Mouse (Mus musculus) heart, adult 9 months (tissue): ENCODE measurements around the gene Cdon.
A peak's percentile ranks its signal among the peaks of the same experiment; 100 is the strongest.

Source experiments
- DNase-seq, 2 experiments: peaks; one replicate each; pipeline ENCODE4 v3.0.0; 2022; ENCODE audit warnings: low spot score in 2 of 2

Cdon gene

DNA sequence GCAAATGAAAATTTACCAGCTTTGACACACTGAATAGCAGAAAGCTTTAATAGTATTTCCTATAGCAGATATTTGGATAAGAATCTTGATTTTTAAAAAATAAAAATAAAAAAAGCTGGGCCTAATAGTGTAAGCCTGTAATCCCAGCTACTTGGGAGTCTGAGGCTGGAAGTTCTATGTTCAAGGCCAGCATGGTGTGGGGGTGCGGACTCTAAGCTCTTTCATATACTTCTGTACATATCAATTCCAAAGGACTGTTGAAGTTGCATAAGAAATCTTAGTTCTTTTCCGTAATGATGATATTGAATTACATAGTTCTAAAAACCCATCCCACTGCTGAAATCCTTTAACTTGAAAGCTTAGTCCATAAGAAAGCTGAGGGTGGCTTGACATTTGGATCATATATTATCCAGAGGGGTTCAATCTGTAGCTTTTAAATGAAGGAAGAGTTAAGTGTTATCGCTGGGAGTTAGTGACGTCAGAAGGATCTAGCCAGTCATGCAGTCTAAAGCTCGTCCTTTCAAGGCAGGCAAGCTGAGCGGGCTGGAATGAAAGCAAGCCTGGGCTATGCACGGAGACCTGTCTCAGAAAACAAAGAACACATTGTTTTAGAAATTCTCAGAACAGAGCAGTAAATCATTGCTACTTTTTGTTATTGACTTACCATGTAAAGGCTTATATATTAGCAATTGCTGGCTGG, 72.3 kb downstream of the Cdon start:
- DNase-seq = no peak

DNA sequence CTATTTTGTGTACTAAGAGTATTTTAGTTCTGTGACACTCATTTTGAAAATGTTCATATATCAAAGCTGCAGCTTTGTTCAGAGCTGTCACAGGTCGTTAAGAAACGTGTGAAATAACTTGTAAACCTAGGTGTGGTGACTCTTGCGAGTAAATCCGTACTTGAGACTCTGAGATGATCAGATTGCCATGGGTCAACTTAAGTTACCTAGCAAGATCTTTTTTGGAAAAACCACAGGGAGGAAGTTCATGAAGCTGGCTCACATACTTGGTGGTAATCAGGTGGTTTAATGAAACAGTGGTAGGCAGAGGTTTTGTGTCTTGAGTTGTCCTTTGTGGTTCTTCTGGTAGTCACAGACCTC, 72.8 kb downstream of the Cdon start:
- no peak for DNase-seq

DNA sequence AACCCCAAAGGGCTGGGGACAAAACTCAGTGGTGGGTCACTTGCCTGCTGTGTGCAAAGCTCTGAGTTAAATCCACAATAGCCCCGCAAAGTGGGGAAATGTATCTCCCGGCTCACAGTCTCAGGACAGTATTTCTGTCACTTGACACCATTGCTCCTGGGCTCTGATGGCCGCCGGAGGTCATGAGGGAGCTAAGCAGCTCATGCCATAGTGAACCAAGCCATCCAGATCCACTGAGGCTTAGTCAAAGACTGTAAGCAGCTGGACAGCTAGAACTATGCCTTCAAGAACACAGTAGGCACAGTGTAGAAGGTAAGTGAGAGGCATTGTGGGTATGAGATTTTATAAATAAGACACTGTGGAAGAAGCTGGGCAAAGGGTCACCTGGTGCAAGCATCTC, 74.0 kb downstream of the Cdon start:
- DNase-seq = no peak

DNA sequence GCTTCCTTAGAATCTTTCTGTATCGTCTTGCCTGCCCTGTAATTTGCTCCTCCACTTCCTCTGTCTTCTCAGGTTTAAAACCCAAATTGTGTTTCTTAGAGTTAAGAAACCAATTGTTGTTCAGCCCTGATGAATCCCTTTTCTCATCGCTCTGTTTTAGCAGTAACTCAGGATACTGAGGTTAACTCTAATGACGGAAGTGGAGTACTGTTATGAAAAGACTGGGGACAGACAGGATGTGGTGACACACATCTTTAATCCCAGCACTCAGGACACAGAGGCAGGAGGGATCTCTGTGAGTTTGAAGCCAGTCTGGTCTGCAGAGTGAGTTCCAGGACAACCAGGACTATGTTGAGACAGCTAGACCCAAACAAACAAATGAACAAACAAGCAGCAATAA, 74.5 kb downstream of the Cdon start:
- no peak for DNase-seq

DNA sequence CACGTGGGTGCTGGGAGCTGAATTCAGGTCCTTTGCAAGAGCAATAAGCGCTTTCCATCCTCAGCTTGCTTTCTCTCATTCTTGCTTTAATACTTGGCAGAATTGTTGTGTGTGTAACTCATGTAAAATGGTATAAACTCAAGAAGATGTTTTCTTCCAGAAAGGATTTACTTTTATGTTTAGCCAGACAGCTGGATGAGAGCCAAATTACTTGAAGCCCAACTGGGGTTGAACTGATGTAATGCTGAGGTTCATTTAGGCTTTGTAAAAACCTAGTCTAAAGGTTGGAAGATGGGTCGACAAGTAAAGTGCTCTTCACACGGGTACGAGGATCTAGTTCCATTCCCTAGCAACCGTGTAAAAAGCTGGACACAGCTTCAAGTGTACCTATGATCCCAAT, 79.0 kb downstream of the Cdon start:
- DNase-seq = no peak

DNA sequence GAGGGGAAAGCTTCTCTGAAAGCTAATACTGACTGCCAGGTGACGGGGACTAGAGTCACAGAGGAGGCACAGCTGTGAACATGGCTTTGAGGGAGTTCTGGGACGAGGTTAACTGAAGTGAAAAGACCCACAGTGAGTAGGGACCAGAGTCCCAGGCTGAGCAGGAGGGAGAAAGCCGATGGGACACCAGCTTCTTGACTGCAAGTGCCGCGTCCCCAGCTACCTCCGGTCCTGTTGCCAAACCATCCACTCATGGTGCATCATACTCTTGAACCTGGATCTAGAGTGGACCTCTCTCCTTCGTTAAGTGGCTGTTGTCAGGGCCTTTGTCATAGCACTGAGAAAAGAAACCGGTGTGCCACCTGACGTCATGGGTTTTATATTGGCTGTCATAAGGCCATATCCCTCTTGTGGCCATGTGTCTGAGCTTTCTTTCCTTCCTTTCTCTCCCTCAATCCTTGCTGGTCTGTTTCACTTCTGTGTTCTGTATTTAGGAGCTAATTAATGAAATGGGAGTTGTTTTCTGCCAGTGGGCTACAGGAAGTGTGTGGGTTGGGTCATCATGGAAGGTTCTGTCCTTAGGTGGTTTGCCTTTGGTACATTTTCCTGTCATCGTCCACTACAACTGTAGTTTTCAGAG, 81.6 kb downstream of the Cdon start:
- DNase-seq = no peak

DNA sequence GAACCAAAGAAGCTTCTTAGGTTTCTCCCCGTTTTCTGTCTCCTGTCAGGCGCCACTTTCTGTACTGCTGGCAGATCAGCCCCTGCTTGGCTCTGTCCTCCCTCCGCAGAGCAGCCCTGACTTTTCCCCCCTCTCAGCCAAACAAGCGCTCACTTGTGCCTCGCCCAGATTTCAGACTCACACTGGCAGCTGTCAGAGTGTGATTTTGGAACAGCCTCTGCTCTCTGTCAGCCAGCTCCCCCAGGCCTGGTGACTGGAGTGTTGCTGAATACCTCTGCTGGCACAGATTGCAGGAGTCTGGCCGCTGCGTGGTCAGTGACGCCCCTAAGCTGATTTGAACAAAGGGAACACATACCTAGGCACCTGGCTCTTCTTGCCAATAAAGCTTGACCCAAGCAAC, 87.3 kb downstream of the Cdon start:
- DNase-seq = peak; percentile 82 to 83

DNA sequence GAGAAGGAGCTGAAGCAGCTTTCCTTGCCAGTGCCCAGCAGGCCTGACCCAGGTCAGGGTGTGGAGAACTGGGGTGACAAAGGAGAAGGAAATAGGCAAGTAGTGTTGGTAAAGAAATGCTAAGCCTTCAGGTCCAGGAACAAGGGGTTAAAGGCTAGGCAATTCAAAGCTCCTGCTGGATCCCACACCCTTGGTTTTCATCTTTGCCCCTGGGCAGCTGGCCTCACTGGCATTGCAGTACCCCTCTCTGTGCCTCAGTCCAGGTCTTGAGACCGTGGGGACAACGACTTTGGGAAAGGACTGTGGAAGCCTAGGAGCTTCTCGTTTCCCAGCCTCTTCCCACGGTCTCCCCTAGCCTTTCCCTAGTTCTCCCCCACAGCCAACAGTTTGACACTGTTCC, 93.0 kb downstream of the Cdon start:
- DNase-seq = no peak

DNA sequence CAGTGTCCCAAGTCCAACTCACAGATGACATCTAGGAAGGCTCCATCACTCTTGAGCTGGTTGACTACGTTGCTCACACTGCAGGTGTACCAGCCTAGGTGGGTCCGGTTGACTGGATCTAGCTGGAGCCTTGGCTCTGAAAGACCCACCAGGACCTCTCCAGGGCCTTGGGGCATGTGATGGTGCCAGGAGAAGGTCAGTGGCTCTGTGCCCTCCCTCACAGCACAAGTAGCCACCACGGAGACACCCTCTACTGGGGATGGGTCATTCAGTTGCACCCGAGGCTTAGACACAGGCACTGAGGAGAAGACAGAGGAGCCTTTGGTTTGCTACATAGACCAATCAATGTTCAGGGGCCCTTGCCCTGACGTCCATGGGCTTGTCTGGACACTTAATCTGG, 95.3 kb downstream of the Cdon start:
- DNase-seq = no peak

DNA sequence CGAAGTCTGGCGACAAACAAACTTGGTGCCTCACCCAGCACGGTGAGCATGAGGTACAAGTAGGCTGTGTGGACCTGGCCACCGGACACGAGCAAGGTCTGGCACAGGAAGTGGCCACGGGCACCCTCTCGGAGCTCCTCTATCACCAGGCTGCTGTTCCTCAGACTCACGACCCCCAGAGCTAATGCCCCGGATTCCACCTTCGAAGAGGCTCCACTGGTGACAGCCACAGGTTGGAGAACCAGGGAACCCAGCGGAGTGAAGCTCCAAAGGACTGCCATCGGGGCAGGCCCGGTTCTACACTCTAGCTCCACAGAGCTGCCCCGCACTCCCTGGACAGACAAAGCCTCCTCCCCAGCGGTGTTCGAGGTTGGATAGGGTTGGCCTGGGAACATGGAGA, 95.8 kb downstream of the Cdon start:
- no peak for DNase-seq

DNA sequence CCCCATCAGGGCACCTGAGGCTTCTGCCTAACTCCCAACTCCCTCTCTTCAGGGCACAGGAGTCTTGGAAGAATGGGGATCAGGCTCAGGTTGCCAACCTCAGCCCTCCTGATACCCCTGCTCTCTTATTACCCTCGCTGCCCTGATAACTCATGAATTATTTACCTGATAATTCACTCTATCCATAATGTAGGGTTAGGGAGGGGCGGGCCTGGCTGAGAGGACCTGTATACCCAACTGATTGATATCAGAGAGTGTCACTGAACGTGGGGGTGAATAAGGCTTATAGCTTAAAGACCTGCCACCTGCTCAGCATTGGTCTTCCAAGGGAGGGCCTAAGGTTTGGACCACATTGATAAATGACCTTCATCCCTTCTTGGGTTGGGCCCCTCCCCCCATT, 97.2 kb downstream of the Cdon start, which contains the start of gene Gm1113:
TSS of gene Gm1113 (minus strand) at position 101 of the 400 bp plus-strand sequence.
- DNase-seq = no peak

DNA sequence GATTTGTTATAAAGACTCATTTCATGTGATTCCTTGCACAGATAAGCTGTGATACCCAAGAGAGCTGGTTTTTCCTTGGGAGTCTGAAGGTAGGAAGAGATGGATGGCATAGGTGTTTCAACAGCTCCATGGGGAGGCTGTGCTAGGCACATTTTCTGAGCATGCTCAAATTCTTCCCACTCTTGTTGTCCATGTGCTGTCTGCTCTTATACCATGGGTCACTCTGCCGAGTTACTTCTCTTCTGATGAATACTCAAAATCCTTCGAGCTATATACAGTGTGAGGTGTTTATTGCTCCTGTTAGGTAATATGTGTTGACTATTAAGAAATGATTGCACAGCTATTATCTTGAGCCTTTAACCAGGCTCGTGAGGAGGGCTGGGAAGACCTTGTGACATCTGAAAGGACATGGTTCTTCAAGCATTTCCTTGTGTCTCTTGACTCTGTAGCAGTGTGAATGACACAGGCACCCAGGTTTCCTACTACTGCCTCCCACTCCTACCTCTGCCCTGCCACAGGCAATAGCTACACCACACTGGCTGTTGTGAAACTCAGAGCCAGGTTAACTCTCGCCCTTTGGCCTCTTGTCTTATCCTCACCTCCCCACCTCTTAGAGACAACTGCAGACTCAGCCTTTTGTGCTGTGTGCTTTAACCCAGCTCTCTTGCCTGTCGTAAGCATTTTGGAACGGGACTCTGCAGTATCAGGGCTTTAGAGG, 99.9 kb downstream of the Cdon start:
- no peak for DNase-seq

DNA sequence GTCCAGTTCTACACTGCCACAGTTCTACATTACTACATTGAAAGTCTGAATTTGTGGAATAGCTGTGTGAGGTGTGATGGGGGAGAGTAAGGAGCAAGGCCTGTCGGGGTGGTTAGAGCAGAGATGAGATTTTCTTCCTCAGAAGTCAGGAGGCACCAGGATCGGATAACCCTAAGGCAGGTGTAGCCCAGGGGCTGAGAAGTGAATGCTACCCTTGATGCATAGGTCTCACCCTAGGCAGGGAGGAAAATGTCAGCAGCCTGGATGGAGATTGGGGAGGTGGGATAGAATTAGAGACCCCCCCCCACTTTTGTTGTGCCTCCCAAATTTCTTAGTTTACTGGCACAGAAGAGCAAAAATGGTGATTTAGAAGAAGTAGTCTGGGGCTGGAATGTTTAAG, 101.3 kb downstream of the Cdon start:
- DNase-seq = no peak

DNA sequence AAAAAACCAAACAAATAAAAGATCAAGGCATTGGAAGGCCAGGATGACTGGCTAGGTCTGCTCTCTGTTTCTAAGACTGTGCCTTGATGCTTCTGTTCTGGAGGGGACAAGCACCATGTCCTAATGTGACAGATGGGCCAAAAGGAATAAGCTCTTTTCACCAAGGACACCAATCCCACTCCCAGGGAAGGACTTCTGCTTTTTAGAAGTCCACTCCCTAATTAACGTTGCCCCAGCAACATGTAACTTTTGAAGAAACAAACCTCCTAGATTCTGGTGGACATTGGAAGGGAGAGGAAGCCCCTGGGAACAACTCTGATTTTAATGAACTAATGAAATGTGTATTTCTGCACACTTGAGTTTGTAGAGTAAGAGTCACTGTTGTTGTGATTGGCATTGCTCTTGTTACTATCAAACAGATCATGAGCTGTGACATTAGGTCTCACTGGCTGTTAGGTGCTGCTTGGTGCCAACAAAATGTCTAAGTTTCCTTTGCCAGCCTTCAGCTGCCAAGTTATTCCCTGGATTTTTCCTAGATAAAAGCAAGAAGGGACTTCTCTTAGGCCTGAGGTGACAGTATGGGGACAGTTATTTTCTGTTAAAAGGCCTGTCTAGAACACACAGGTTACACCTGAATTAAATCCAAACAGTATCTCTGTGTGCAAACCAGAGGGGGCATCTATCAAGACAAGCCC, 102.0 kb downstream of the Cdon start:
- DNase-seq = no peak

DNA sequence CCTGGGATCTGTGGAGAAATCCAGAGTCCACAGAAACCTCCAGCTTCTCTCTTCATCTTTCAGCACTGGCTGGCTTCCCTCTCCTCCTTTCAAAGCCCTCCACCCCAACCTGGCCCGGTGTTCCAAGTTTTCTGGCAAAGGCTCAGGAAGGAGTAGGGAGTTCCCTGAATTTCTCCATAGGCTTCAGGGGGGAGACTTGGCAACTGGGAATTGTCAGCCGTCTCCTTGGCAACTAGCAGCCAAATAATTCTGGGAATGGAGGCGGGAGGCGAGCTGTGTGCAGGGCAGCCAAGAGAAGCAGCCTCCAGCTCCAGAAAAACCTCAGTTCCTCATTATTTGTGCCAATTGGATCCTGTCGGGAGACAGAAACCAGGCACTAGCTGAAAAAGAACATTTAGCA, 102.6 kb downstream of the Cdon start:
- peak; percentile 71 to 78 for DNase-seq

DNA sequence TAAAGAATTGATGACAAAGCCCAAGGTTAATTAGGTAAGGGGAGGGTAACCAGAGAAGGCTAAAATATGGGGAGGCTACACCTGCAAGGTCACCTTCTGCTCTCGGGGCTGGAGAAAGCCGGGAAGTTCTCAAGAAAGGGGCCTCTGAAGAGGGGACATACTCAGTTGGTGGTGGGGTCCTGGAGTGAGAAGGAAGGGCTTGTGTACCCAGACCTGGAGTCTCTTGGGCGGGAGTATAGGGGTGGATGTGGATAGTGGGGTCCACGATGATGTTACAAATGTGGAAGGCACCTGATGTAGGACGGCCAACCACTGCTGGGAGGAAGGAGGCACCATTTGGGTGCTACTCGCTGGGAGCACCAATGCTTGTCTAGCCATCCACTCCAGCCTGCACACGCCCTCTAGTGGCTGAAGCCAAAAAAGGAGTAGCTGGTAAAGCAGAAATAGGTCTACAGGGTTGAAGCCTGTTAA, 103.0 kb downstream of the Cdon start:
- peak; percentile 51 to 74 for DNase-seq

DNA sequence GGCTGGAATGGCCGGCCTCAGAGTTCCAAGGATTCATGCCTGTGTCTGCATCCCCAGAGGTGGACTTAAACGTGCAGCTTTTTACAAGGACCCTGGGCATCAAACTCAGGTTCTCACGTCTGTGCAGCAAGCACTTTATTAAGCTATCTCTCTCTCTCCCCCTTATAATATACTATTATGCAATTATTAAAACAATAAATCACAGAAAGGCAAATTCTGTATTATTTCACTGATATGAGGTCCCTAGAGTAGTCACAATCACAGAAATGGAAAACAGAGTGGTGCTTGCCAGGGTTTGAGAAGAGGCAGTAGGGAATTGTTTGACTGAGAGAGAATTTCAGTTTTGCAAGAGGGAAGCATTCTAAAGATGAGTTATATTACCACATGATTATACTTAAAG, 108.2 kb downstream of the Cdon start:
- DNase-seq = no peak

DNA sequence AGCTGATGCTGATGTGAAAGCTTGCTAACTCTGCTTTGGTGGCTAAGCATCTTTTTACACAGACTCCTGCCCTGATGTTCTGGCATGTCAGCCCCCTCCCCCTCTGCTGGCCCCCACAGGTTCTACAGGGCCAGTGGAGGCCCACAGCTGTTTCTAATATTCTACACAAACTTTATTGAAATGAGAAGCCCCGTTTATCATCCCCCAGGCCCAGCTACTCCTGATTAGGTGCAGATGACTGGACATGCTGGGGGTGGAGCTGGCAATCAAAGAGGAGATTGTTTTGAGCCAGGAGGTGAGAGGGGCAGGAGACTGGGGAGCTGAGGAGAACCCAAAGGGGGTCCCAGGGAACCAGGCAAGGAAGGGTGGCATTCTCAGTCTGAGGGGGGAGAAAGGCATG, 108.9 kb downstream of the Cdon start:
- DNase-seq = no peak

DNA sequence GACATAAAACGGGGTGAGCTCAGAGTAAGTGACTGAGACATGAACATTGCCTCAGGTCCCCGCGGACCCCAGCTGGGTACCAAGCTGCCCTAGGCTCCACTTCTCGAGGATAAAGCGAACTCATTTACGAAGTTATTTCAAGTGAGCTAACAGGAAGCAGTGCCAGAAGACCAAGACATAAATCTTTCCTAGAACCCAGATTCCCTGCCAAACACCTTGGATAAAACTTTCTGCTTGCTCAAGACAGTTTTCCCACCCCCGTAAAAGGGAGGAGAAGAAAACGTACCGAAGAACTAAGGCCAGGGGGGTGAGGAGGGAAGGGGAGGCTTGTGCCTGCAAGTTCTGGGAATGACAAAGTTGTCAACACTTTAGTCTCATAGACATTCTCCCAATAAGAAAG, 112.3 kb downstream of the Cdon start:
- DNase-seq = no peak

DNA sequence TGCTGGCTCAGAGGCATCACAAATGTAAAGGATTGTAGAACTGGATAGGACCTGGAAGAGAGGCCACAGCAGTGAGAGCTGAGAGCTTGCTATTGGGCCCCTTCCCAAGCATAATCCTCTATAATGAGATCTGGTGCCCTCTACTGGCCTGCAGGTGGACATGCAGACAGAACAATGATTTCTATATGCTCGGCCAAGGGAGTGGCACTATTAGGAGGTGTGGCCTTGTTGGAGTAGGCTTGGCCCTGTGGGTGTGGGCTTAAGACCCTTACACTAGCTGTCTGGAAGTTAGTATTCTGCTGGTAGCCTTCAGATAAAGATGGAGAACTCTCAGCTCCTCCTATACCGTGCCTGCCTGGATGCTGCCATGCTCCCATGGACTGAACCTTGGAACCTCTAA, 114.2 kb downstream of the Cdon start:
- DNase-seq = peak in 1 of 2 experiments; percentile 51

DNA sequence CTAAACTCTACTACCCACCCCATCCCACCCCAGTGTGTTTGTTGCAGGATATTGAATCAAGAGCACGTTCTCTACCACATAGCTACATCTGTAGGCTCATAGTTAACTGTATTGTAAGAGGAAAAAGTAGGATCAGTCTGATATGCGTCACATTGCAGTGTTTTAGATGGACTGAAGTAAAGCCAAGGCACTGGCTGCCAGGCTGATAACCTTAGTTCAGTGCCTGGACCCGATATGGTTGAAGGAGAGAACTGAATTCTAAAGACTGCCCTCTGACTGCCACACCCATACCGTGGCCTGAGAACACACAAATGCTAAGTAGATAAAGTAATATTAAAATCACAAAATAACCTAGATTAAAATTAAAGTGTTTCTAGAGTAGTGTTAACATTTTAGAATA, 114.9 kb downstream of the Cdon start:
- no peak for DNase-seq

DNA sequence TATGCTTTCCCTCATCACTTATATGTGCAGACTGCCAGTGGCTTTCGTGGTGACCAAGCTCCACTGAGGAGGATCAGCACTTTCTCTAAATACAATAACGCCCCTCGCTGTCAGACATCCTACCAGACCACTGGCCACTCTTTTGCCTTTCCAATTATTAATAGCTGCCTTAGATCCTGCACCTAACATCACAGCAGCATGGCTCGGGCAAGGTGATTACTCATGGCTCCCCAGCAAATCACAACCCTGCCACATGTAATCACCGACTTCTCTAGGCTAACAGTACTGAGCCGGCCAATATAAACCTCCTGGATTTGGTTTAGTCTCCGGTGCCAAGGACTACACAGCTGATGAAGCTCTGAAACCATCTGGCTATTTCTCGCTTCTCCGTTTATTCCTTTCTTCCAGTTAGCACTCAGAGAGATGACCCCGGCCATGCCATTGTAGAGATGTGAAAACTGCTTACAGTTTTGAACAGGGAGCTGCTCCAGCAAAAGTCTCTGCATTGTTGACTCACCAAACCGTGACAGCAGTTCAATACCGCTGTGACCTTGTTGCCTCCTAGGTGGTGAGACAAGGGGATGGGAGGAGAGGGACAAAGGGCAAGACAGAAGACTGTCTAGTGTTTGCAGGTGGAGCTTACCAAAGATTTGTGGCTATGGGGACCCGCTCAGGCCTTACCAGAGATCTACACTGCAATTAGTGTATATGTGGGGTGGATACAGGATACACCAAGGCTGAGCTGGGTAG, 118.2 kb downstream of the Cdon start:
- DNase-seq = no peak
